Mouse (Mus musculus): ENCODE results near the gene Gnb1. TPM values are rescaled to one million over a fixed set of nuclear protein-coding genes. Genes with fewer than 3 reads are reported as not detected.
A peak's percentile ranks its signal among the peaks of the same experiment; 100 is the strongest.

Gene Gnb1
- 778 and 796 TPM in 2 replicates for polyA plus RNA-seq (2014; fragmentation: Nextera tagmentation; extraction: Ambion mirVana)

- H3K36me3 ChIP-seq (ENCODE audit: control insufficient read depth, insufficient read depth, low read length): no peaks in the 10 kb centered on the region
- H3K4me2 ChIP-seq (ENCODE audit: low read depth): peak within 1 kb of the TSS; percentile 86
- H3K27ac ChIP-seq (ENCODE audit: low read depth, low read length): peak within 1 kb of the TSS; percentile 90
- H3K27me3 ChIP-seq (ENCODE audit: control insufficient read depth, insufficient read depth, low read length): no peaks in the 10 kb centered on the region
- ATAC-seq (ENCODE audit: insufficient read depth, low FRiP score, low TSS enrichment): peak; percentile 85
- DNase-seq (ENCODE audit: low spot score): peak; percentile 94
- H3K4me1 ChIP-seq (ENCODE audit: control insufficient read depth, insufficient read depth, low read length): peaks cover 14% of the 10 kb centered on the region
- H3K9ac ChIP-seq (ENCODE audit: low read length): peak within 1 kb of the TSS; percentile 98
- peak within 1 kb of the TSS; percentile 100 for H3K4me3 ChIP-seq (ENCODE audit: low read depth, low read length)
- H3K9me3 ChIP-seq (ENCODE audit: control insufficient read depth, low read length): no peaks in the 10 kb centered on the region
- WGBS: under 1% methylated on average over 32 of the region's 60 CpGs
Observed at GRCm38 (mm10) chr4:155490990-155491504, at the start of gene Gnb1. Gnb1 (plus strand) TSS chr4:155491361.

DNA sequence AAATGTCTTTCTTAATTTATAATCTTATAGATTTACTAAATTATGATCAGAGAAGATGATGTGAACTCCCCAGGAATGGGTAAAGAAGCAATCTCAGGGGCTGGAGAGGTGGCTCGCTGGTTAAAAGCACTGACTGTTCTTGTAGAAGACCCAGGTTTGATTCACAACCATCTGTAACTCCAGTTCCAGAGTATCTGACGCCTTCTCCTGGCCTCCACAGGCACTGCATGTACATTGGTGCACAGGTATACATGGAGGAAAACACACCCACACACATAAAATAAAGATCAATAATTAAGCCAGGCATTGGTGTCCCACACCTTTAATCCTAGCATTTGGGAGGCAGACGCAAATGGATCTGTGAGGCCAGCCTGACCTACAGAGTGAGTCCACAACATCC lies 48.4 kb upstream of the Gnb1 start:
- no peak overlapping the region for H3K4me3 ChIP-seq (ENCODE audit: low read depth, low read length)
- no peak overlapping the region for H3K4me2 ChIP-seq (ENCODE audit: low read depth)
- H3K36me3 ChIP-seq (ENCODE audit: control insufficient read depth, insufficient read depth, low read length): no peaks in the 10 kb centered on the region
- ATAC-seq (ENCODE audit: insufficient read depth, low FRiP score, low TSS enrichment): no peak
- no peaks in the 10 kb centered on the region for H3K9me3 ChIP-seq (ENCODE audit: control insufficient read depth, low read length)
- H3K27ac ChIP-seq (ENCODE audit: low read depth, low read length): no peak overlapping the region
- 73% methylated on average over 3 of the region's 3 CpGs for WGBS
- H3K27me3 ChIP-seq (ENCODE audit: control insufficient read depth, insufficient read depth, low read length): no peaks in the 10 kb centered on the region
- H3K4me1 ChIP-seq (ENCODE audit: control insufficient read depth, insufficient read depth, low read length): no peaks in the 10 kb centered on the region
- DNase-seq (ENCODE audit: low spot score): no peak
- H3K9ac ChIP-seq (ENCODE audit: low read length): no peak overlapping the region

GRCm38 (mm10) chr4:155451597-155451996 lies 39.6 kb upstream of the Gnb1 start:
- no peak overlapping the region for H3K4me3 ChIP-seq (ENCODE audit: low read depth, low read length)

DNA sequence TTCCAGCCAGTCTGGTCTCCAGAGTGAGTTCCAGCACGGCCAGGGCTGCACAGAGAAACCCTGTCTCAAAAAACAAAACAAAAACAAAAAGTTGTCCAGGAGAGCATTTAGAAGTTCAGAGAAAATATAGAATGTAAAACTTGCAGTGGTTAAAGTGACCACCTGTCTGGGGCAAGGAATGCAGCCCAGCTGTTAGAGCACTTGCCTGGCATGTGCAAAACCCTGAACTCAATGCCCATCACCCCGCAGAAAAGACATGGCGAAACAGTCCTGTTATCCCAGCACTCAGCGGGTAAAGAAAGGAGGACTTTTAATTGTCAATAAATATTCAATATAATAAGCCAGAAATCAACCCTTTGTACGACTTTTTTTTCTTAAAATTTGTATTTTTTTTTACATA lies 32.6 kb upstream of the Gnb1 start:
- H3K4me1 ChIP-seq (ENCODE audit: control insufficient read depth, insufficient read depth, low read length): no peaks in the 10 kb centered on the region
- 81% methylated on average over 5 of the region's 5 CpGs for WGBS
- no peak overlapping the region for H3K9ac ChIP-seq (ENCODE audit: low read length)
- DNase-seq (ENCODE audit: low spot score): no peak
- H3K36me3 ChIP-seq (ENCODE audit: control insufficient read depth, insufficient read depth, low read length): no peaks in the 10 kb centered on the region
- no peaks in the 10 kb centered on the region for H3K9me3 ChIP-seq (ENCODE audit: control insufficient read depth, low read length)
- H3K4me3 ChIP-seq (ENCODE audit: low read depth, low read length): no peak overlapping the region
- no peaks in the 10 kb centered on the region for H3K27me3 ChIP-seq (ENCODE audit: control insufficient read depth, insufficient read depth, low read length)
- no peak for ATAC-seq (ENCODE audit: insufficient read depth, low FRiP score, low TSS enrichment)
- no peak overlapping the region for H3K27ac ChIP-seq (ENCODE audit: low read depth, low read length)
- H3K4me2 ChIP-seq (ENCODE audit: low read depth): no peak overlapping the region

More at GRCm38 (mm10) chr4:155451597-155451996, 39.6 kb upstream of the Gnb1 start:
- Histone ChIP-seq H3K27ac (ENCODE audit: low read depth, low read length) (no peak overlapping the region), H3K4me1 (ENCODE audit: control insufficient read depth, insufficient read depth, low read length) (no peaks in the 10 kb centered on the region), H3K4me2 (ENCODE audit: low read depth) (no peak overlapping the region), H3K9ac (ENCODE audit: low read length) (no peak overlapping the region), H3K27me3 (ENCODE audit: control insufficient read depth, insufficient read depth, low read length) (no peaks in the 10 kb centered on the region), H3K9me3 (ENCODE audit: control insufficient read depth, low read length) (no peaks in the 10 kb centered on the region), H3K36me3 (ENCODE audit: control insufficient read depth, insufficient read depth, low read length) (no peaks in the 10 kb centered on the region)
- no peak for ATAC-seq (ENCODE audit: insufficient read depth, low FRiP score, low TSS enrichment)
- 43% methylated on average over 10 of the region's 10 CpGs for WGBS
- peak; percentile 30 for DNase-seq (ENCODE audit: low spot score)

DNA sequence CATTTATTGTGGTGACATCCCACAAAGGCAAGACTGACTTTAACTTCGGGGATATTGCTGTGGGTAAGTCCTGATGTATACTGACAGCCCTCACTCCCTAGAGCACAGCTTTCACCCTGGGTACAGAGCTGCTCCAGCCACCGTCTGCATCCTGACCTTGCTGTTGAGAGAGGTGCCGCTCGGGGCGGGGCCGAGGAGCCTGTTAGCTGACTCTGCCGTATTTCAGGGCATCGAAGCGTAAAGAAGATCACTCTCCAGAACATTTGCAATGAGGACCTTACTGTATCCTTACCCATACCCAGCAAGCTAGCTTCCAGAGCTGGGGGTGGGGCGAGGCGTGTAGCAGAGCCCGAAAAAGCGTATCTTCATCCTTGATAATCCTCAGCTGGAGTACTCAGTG lies 28.1 kb upstream of the Gnb1 start:
- Histone ChIP-seq H3K4me3 (ENCODE audit: low read depth, low read length) (no peak overlapping the region), H3K4me1 (ENCODE audit: control insufficient read depth, insufficient read depth, low read length) (no peaks in the 10 kb centered on the region), H3K9ac (ENCODE audit: low read length) (no peak overlapping the region), H3K27me3 (ENCODE audit: control insufficient read depth, insufficient read depth, low read length) (no peaks in the 10 kb centered on the region), H3K36me3 (ENCODE audit: control insufficient read depth, insufficient read depth, low read length) (no peaks in the 10 kb centered on the region), H3K9me3 (ENCODE audit: control insufficient read depth, low read length) (no peaks in the 10 kb centered on the region), H3K27ac (ENCODE audit: low read depth, low read length) (no peak overlapping the region), H3K4me2 (ENCODE audit: low read depth) (no peak overlapping the region)
- ATAC-seq (ENCODE audit: insufficient read depth, low FRiP score, low TSS enrichment) (no peak), DNase-seq (ENCODE audit: low spot score) (no peak)
- 85% methylated on average over 13 of the region's 13 CpGs for WGBS

- Histone ChIP-seq H3K4me2 (ENCODE audit: low read depth) (no peak overlapping the region), H3K9ac (ENCODE audit: low read length) (no peak overlapping the region), H3K27ac (ENCODE audit: low read depth, low read length) (no peak overlapping the region), H3K36me3 (ENCODE audit: control insufficient read depth, insufficient read depth, low read length) (no peaks in the 10 kb centered on the region), H3K27me3 (ENCODE audit: control insufficient read depth, insufficient read depth, low read length) (no peaks in the 10 kb centered on the region), H3K4me1 (ENCODE audit: control insufficient read depth, insufficient read depth, low read length) (no peaks in the 10 kb centered on the region), H3K4me3 (ENCODE audit: low read depth, low read length) (no peak overlapping the region), H3K9me3 (ENCODE audit: control insufficient read depth, low read length) (no peaks in the 10 kb centered on the region)
- DNase-seq (ENCODE audit: low spot score): no peak
- no peak for ATAC-seq (ENCODE audit: insufficient read depth, low FRiP score, low TSS enrichment)
- WGBS: 90% methylated on average over 6 of the region's 6 CpGs
Observed at GRCm38 (mm10) chr4:155463611-155464010, 27.6 kb upstream of the Gnb1 start.

GRCm38 (mm10) chr4:155464061-155464460 lies 27.1 kb upstream of the Gnb1 start:
- DNase-seq (ENCODE audit: low spot score): no peak
- no peak for ATAC-seq (ENCODE audit: insufficient read depth, low FRiP score, low TSS enrichment)
- WGBS: 92% methylated on average over 4 of the region's 4 CpGs

GRCm38 (mm10) chr4:155465607-155466006 lies 25.6 kb upstream of the Gnb1 start:
- no peak for ATAC-seq (ENCODE audit: insufficient read depth, low FRiP score, low TSS enrichment)
- Histone ChIP-seq H3K9ac (ENCODE audit: low read length) (no peak overlapping the region), H3K27ac (ENCODE audit: low read depth, low read length) (no peak overlapping the region), H3K36me3 (ENCODE audit: control insufficient read depth, insufficient read depth, low read length) (no peaks in the 10 kb centered on the region), H3K4me3 (ENCODE audit: low read depth, low read length) (no peak overlapping the region), H3K4me1 (ENCODE audit: control insufficient read depth, insufficient read depth, low read length) (no peaks in the 10 kb centered on the region), H3K4me2 (ENCODE audit: low read depth) (no peak overlapping the region), H3K9me3 (ENCODE audit: control insufficient read depth, low read length) (no peaks in the 10 kb centered on the region), H3K27me3 (ENCODE audit: control insufficient read depth, insufficient read depth, low read length) (peaks cover 2% of the 10 kb centered on the region; the same call in 1 of the 2 replicates)
- no peak for DNase-seq (ENCODE audit: low spot score)
- 87% methylated on average over 6 of the region's 6 CpGs for WGBS

More at GRCm38 (mm10) chr4:155464061-155464460, 27.1 kb upstream of the Gnb1 start:
- H3K27ac ChIP-seq (ENCODE audit: low read depth, low read length): no peak overlapping the region
- no peaks in the 10 kb centered on the region for H3K4me1 ChIP-seq (ENCODE audit: control insufficient read depth, insufficient read depth, low read length)
- H3K27me3 ChIP-seq (ENCODE audit: control insufficient read depth, insufficient read depth, low read length): no peaks in the 10 kb centered on the region
- H3K9me3 ChIP-seq (ENCODE audit: control insufficient read depth, low read length): no peaks in the 10 kb centered on the region
- H3K36me3 ChIP-seq (ENCODE audit: control insufficient read depth, insufficient read depth, low read length): no peaks in the 10 kb centered on the region
- no peak overlapping the region for H3K4me2 ChIP-seq (ENCODE audit: low read depth)
- no peak overlapping the region for H3K4me3 ChIP-seq (ENCODE audit: low read depth, low read length)
- no peak overlapping the region for H3K9ac ChIP-seq (ENCODE audit: low read length)

DNA sequence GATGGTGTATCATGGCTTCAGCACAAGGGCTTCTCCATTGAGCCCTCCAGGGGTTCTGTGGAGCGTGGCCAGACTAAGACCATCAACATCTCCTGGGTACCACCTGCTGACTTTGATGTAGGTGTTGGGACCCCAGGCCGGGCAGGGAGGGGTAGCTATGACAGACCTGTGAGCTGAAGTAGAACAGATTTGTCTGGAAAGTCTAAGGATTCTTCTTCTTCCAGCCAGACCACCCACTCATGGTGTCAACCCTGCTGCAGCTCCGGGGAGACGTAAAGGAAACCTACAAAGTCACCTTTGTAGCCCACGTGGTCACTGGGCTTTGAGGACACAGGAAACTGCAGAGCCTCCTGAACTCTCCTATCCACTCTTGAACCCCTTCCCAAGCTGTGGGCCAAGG lies 25.1 kb upstream of the Gnb1 start:
- H3K9ac ChIP-seq (ENCODE audit: low read length): no peak overlapping the region
- no peak for ATAC-seq (ENCODE audit: insufficient read depth, low FRiP score, low TSS enrichment)
- H3K9me3 ChIP-seq (ENCODE audit: control insufficient read depth, low read length): no peaks in the 10 kb centered on the region
- H3K4me3 ChIP-seq (ENCODE audit: low read depth, low read length): no peak overlapping the region
- DNase-seq (ENCODE audit: low spot score): no peak
- H3K4me1 ChIP-seq (ENCODE audit: control insufficient read depth, insufficient read depth, low read length): no peaks in the 10 kb centered on the region
- peaks cover 2% of the 10 kb centered on the region; the same call in 1 of the 2 replicates for H3K27me3 ChIP-seq (ENCODE audit: control insufficient read depth, insufficient read depth, low read length)
- no peak overlapping the region for H3K4me2 ChIP-seq (ENCODE audit: low read depth)
- 83% methylated on average over 5 of the region's 5 CpGs for WGBS
- H3K27ac ChIP-seq (ENCODE audit: low read depth, low read length): no peak overlapping the region
- H3K36me3 ChIP-seq (ENCODE audit: control insufficient read depth, insufficient read depth, low read length): no peaks in the 10 kb centered on the region

Measured in neural tube, embryonic 11.5 days (tissue).